Mouse (Mus musculus): ENCODE measurements at regions not wholly inside any gene's neighbourhood (a gene's known extent, or its start where the extent isn't known, plus 50 kb on each side); places are given as distances from the start of the nearest gene placed in this dataset.

DNA sequence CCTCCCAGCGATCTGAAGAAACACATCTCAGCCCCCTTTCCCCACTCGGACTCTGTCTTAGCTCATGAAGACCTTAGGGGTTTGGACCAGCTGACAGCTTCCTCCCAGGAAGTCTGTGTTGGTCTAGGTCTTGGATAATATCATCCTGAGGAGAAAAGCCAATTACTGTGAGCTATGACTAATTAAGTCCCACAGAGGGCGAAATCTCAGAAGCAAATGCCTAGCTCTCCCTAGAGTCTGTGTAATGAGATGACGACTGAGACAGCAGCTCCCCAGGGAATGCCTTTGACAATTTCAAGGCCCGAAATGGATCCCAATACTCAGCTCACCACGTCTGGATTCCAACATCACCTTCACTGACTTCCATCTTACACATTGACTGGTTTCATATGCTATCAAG is 213.5 kb upstream of the Nlrp1b start:
- Histone ChIP-seq H3K27ac (ENCODE audit: insufficient read depth, low read depth, low read length) (no peak overlapping the region), H3K4me1 (ENCODE audit: control insufficient read depth, insufficient read depth, insufficient read length, low read length) (no peaks in the 10 kb centered on the region), H3K4me3 (ENCODE audit: low read depth, low read length) (no peak overlapping the region), H3K27me3 (ENCODE audit: control insufficient read depth, insufficient read depth, low read length) (no peaks in the 10 kb centered on the region), H3K36me3 (ENCODE audit: control insufficient read depth, insufficient read depth, low read length) (no peaks in the 10 kb centered on the region)
- no peak for TF ChIP-seq CTCF (IDR thresholded peaks at IDR 0.05; ENCODE audit: extremely low read depth, insufficient read length, insufficient replicate concordance, low read depth, low read length)
- TF ChIP-seq POLR2A (IDR thresholded peaks at IDR 0.05; ENCODE audit: low read depth, low read length) = no peak
- 53% methylated on average over 6 of the region's 6 CpGs for WGBS

DNA sequence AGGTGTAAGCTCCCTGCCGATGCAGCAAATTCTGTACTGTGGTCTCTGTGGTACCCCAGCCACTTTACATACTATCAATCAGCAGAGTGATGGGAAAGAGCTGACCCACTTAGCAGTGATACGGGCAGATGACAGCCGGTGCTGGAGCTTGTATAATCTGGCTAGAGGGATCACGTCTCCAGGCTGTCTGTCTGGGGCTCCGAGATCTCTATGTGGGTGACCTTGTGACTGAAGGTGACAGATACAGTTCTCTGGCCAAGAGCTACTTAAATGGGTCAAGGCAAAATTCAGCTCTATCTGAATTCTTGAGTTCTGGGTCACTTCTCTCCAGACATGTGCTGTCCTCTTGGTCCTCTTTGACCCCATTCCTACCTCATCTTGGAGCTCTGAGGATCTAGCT is 216.1 kb upstream of the Nlrp1b start:
- no peak for TF ChIP-seq POLR2A (IDR thresholded peaks at IDR 0.05; ENCODE audit: low read depth, low read length)
- no peak for TF ChIP-seq CTCF (IDR thresholded peaks at IDR 0.05; ENCODE audit: extremely low read depth, insufficient read length, insufficient replicate concordance, low read depth, low read length)
- WGBS = 73% methylated on average over 5 of the region's 5 CpGs
- no peaks in the 10 kb centered on the region for H3K36me3 ChIP-seq (ENCODE audit: control insufficient read depth, insufficient read depth, low read length)
- H3K27ac ChIP-seq (ENCODE audit: insufficient read depth, low read depth, low read length) = no peak overlapping the region
- H3K4me3 ChIP-seq (ENCODE audit: low read depth, low read length) = no peak overlapping the region
- no peaks in the 10 kb centered on the region for H3K4me1 ChIP-seq (ENCODE audit: control insufficient read depth, insufficient read depth, insufficient read length, low read length)
- no peaks in the 10 kb centered on the region for H3K27me3 ChIP-seq (ENCODE audit: control insufficient read depth, insufficient read depth, low read length)

DNA sequence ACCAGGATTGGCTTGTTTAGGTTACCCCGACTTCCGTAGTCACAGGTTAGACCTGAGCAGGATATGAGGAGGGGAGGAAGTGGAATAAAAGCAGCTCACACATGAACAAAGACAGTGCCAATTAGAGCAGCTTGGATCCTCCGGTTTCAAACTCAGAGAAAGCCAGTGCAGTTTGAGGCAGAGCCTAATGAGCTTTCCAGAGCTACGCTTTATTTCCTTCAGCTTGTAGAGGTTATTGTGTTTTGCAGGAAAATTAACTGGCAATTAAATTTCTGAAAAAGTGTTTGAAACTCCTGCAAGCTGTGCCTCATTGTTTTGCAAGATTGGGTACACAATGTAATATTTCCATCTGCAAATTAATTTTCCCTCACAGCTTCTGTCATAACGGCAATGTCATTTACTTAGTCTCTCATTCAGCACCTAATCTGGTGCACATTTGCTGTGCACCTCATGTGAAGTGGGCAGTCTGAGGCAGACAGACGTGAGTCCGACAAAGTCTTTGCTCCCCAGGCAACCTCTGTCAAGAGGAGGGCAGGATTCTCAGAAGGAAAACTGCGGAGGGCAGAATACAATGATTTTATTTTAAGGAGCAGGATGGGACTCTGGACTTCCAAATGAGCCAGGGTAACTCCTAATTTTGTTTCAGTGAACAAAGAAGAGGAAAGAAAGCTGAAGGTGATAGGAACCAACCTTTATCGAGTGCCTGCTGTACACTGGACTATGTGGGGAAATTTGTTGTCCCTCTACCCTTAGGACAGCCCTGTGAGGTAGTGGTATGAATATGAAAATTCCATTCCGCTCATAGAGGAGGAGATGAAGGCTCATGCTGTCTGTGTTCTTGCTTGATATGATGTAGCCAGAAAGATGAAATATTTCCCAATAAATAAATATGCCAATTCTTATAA is 217.6 kb upstream of the Nlrp1b start:
- H3K4me3 ChIP-seq (ENCODE audit: low read depth, low read length) = no peak overlapping the region
- H3K36me3 ChIP-seq (ENCODE audit: control insufficient read depth, insufficient read depth, low read length) = no peaks in the 10 kb centered on the region
- H3K27me3 ChIP-seq (ENCODE audit: control insufficient read depth, insufficient read depth, low read length) = no peaks in the 10 kb centered on the region
- no peaks in the 10 kb centered on the region for H3K4me1 ChIP-seq (ENCODE audit: control insufficient read depth, insufficient read depth, insufficient read length, low read length)
- 74% methylated on average over 10 of the region's 10 CpGs for WGBS
- no peak overlapping the region for H3K27ac ChIP-seq (ENCODE audit: insufficient read depth, low read depth, low read length)
- TF ChIP-seq POLR2A (IDR thresholded peaks at IDR 0.05; ENCODE audit: low read depth, low read length) (no peak), CTCF (IDR thresholded peaks at IDR 0.05; ENCODE audit: extremely low read depth, insufficient read length, insufficient replicate concordance, low read depth, low read length) (no peak)

DNA sequence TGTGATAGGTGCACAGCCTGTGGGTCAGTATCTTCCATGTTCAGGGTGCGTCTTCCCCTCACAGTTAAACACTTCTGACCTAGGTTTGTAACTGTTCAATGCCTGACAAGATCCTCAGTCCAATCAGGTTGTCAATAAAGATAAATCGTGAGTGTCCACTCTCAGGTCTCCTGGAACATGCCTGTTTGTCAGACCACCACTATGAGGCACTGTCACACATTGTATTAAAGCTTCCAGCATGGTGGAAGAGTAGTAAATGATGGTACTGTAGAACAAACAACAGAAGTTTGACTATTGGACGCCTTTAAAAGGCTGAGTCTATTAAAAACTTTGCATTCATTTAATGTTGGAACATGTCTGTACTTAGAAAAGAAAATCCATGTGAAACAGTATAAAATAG is 249.6 kb upstream of the Nlrp1b start:
- no peak for TF ChIP-seq POLR2A (IDR thresholded peaks at IDR 0.05; ENCODE audit: low read depth, low read length)
- TF ChIP-seq CTCF (IDR thresholded peaks at IDR 0.05; ENCODE audit: extremely low read depth, insufficient read length, insufficient replicate concordance, low read depth, low read length) = no peak
- no peaks in the 10 kb centered on the region for H3K4me1 ChIP-seq (ENCODE audit: control insufficient read depth, insufficient read depth, insufficient read length, low read length)
- no peaks in the 10 kb centered on the region for H3K27me3 ChIP-seq (ENCODE audit: control insufficient read depth, insufficient read depth, low read length)
- H3K27ac ChIP-seq (ENCODE audit: insufficient read depth, low read depth, low read length) = no peak overlapping the region
- no peaks in the 10 kb centered on the region for H3K36me3 ChIP-seq (ENCODE audit: control insufficient read depth, insufficient read depth, low read length)
- no peak overlapping the region for H3K4me3 ChIP-seq (ENCODE audit: low read depth, low read length)
- WGBS = 61% methylated on average over 3 of the region's 3 CpGs

GRCm38 (mm10) chr11:71497863-71498262 is 251.9 kb upstream of the Wscd1 start:
- no peak overlapping the region for H3K4me3 ChIP-seq (ENCODE audit: low read depth, low read length)
- H3K27me3 ChIP-seq (ENCODE audit: control insufficient read depth, insufficient read depth, low read length) = no peaks in the 10 kb centered on the region
- 53% methylated on average over 5 of the region's 5 CpGs for WGBS
- no peaks in the 10 kb centered on the region for H3K36me3 ChIP-seq (ENCODE audit: control insufficient read depth, insufficient read depth, low read length)
- H3K27ac ChIP-seq (ENCODE audit: insufficient read depth, low read depth, low read length) = no peak overlapping the region
- H3K4me1 ChIP-seq (ENCODE audit: control insufficient read depth, insufficient read depth, insufficient read length, low read length) = no peaks in the 10 kb centered on the region
- no peak for TF ChIP-seq CTCF (IDR thresholded peaks at IDR 0.05; ENCODE audit: extremely low read depth, insufficient read length, insufficient replicate concordance, low read depth, low read length)
- no peak for TF ChIP-seq POLR2A (IDR thresholded peaks at IDR 0.05; ENCODE audit: low read depth, low read length)

DNA sequence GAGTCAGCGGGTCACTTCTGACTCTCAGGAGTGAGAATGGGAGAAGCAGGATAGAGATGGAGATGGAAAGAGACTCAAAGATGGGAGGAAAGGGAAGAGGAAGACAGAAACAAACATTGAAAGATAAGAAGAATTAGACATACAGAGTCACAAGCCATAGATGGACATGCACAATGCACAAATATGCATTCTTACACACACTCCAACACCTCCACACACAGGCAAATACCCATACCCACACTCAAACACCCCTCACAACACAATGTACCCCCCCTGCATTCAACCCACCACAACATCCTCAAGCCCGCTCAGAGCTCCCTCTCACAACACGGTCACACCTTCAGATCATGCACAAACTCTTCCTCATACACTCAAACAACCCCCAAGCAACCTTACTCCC is 251.4 kb upstream of the Wscd1 start:
- Histone ChIP-seq H3K36me3 (ENCODE audit: control insufficient read depth, insufficient read depth, low read length) (no peaks in the 10 kb centered on the region), H3K4me1 (ENCODE audit: control insufficient read depth, insufficient read depth, insufficient read length, low read length) (no peaks in the 10 kb centered on the region), H3K4me3 (ENCODE audit: low read depth, low read length) (no peak overlapping the region), H3K27ac (ENCODE audit: insufficient read depth, low read depth, low read length) (no peak overlapping the region), H3K27me3 (ENCODE audit: control insufficient read depth, insufficient read depth, low read length) (no peaks in the 10 kb centered on the region)
- TF ChIP-seq CTCF (IDR thresholded peaks at IDR 0.05; ENCODE audit: extremely low read depth, insufficient read length, insufficient replicate concordance, low read depth, low read length) (no peak), POLR2A (IDR thresholded peaks at IDR 0.05; ENCODE audit: low read depth, low read length) (no peak)
- 85% methylated on average over 3 of the region's 3 CpGs for WGBS

- 49% methylated on average over 3 of the region's 3 CpGs for WGBS
These were observed 247.6 kb upstream of the Wscd1 start for GRCm38 (mm10) chr11:71502156-71502555.

More at GRCm38 (mm10) chr11:71502156-71502555, 247.6 kb upstream of the Wscd1 start:
- H3K36me3 ChIP-seq (ENCODE audit: control insufficient read depth, insufficient read depth, low read length) = no peaks in the 10 kb centered on the region
- H3K4me3 ChIP-seq (ENCODE audit: low read depth, low read length) = no peak overlapping the region
- H3K27me3 ChIP-seq (ENCODE audit: control insufficient read depth, insufficient read depth, low read length) = no peaks in the 10 kb centered on the region
- no peak overlapping the region for H3K27ac ChIP-seq (ENCODE audit: insufficient read depth, low read depth, low read length)
- no peaks in the 10 kb centered on the region for H3K4me1 ChIP-seq (ENCODE audit: control insufficient read depth, insufficient read depth, insufficient read length, low read length)
- TF ChIP-seq POLR2A (IDR thresholded peaks at IDR 0.05; ENCODE audit: low read depth, low read length) (no peak), CTCF (IDR thresholded peaks at IDR 0.05; ENCODE audit: extremely low read depth, insufficient read length, insufficient replicate concordance, low read depth, low read length) (no peak)
